Mouse (Mus musculus) CH12.LX (cell line): ENCODE measurements around the gene Hcrtr2.

ENCODE experiments used
- BHLHE40 ChIP-seq: IDR thresholded peaks from 2 replicates; pipeline ENCODE4 v1.6.1; 2011; ENCODE audit warnings: mild to moderate bottlenecking, low read depth, low read length, improper control_type of control experiment
- CTCF ChIP-seq, 2 experiments: IDR thresholded peaks in 1 of 2; conservative IDR thresholded peaks in 1 of 2; 2 replicates each; pipeline ENCODE4 v1.5.1; 2011 to 2012; ENCODE audit warnings: low read depth in 2 of 2, low read length in 2 of 2, improper control_type of control experiment in 1 of 2, inconsistent platforms in 1 of 2, mild to moderate bottlenecking in 1 of 2, moderate library complexity in 1 of 2
- ELF1 ChIP-seq: IDR thresholded peaks from 2 replicates; pipeline ENCODE4 v1.6.1; 2014; ENCODE audit warnings: low read depth, mild to moderate bottlenecking, inconsistent platforms, low read length, improper control_type of control experiment
- EP300 ChIP-seq: IDR thresholded peaks from 2 replicates; pipeline ENCODE4 v1.6.1; 2011; ENCODE audit warnings: low read length, improper control_type of control experiment
- ETS1 ChIP-seq: conservative IDR thresholded peaks from 2 replicates; pipeline ENCODE4 v1.6.1; 2012; ENCODE audit warnings: low read depth, mild to moderate bottlenecking, inconsistent platforms, low read length, improper control_type of control experiment, moderate library complexity
- HCFC1 ChIP-seq: IDR thresholded peaks from 2 replicates; pipeline ENCODE4 v1.6.1; 2012; ENCODE audit warnings: low read depth, mild to moderate bottlenecking, inconsistent platforms, low read length, improper control_type of control experiment
- JUND ChIP-seq: conservative IDR thresholded peaks from 2 replicates; pipeline ENCODE4 v1.6.1; 2011; ENCODE audit warnings: low read depth, low read length, improper control_type of control experiment
- MAFK ChIP-seq: IDR thresholded peaks from 2 replicates; pipeline ENCODE4 v1.6.1; 2011; ENCODE audit warnings: low read length, improper control_type of control experiment; ENCODE audit not compliant: insufficient replicate concordance
- MAX ChIP-seq: IDR thresholded peaks from 2 replicates; pipeline ENCODE4 v1.6.1; 2011; ENCODE audit warnings: low read length, improper control_type of control experiment
- MEF2A ChIP-seq: IDR thresholded peaks from 2 replicates; pipeline ENCODE4 v1.6.1; 2014; ENCODE audit warnings: low read depth, mild to moderate bottlenecking, inconsistent platforms, low read length, improper control_type of control experiment, borderline replicate concordance
- MXI1 ChIP-seq: IDR thresholded peaks from 2 replicates; pipeline ENCODE4 v1.6.1; 2011; ENCODE audit warnings: mild to moderate bottlenecking, low read depth, low read length, improper control_type of control experiment
- PAX5 ChIP-seq: IDR thresholded peaks from 2 replicates; pipeline ENCODE4 v1.6.1; 2012; ENCODE audit warnings: low read length, inconsistent platforms, mixed read lengths
- POLR2A ChIP-seq: IDR thresholded peaks from 2 replicates; pipeline ENCODE4 v1.6.1; 2011; ENCODE audit warnings: low read depth, mild to moderate bottlenecking, improper control_type of control experiment, low read length

GRCm38 (mm10) chr9:76237243-76237642, 86.4 kb downstream of the Hcrtr2 start:
- TF ChIP-seq CTCF (conservative IDR thresholded peaks at IDR 0.05 in 1 of 2, IDR thresholded peaks at IDR 0.05 in 1 of 2; ENCODE audit: low read depth in 2 of 2, low read length in 2 of 2) (no peak), JUND (no peak), EP300 (no peak), MXI1 (no peak), POLR2A (no peak), MEF2A (no peak), MAFK (no peak), BHLHE40 (no peak), ETS1 (no peak), HCFC1 (no peak), MAX (no peak), ELF1 (no peak), PAX5 (no peak)
